Mouse (Mus musculus): Measurements from ENCODE around the gene Ston2. TPM values are rescaled to one million over a fixed set of nuclear protein-coding genes. Genes with fewer than 3 reads are reported as not detected.

Gene Ston2
- total and polyA plus RNA-seq, 2 experiments from 2014 or later = 7.7 to 21.9 TPM

GRCm38 (mm10) chr12:91695761-91696160, 92.4 kb downstream of the Ston2 start:
- DNase-seq (ENCODE audit: low spot score) (no peak), ATAC-seq (no peak)
- H3K27ac ChIP-seq = no peak overlapping the region
- H3K9ac ChIP-seq (replicated peaks; ENCODE audit: low read length) = no peak overlapping the region
- H3K27me3 ChIP-seq (ENCODE audit: insufficient read depth, low read length) = no peaks in the 10 kb centered on the region
- no peak for TF ChIP-seq CTCF (IDR thresholded peaks at IDR 0.05; ENCODE audit: low read depth)
- H3K4me1 ChIP-seq (ENCODE audit: insufficient read depth, low read length) = no peaks in the 10 kb centered on the region
- no peak overlapping the region for H3K4me3 ChIP-seq (ENCODE audit: low read length)
- 44% methylated on average over 4 of the region's 4 CpGs for WGBS
- no peaks in the 10 kb centered on the region for H3K9me3 ChIP-seq (ENCODE audit: low read length)
- no peaks in the 10 kb centered on the region for H3K36me3 ChIP-seq (ENCODE audit: insufficient read depth, low read length)
- H3K4me2 ChIP-seq (ENCODE audit: low read depth, low read length) = no peak overlapping the region

DNA sequence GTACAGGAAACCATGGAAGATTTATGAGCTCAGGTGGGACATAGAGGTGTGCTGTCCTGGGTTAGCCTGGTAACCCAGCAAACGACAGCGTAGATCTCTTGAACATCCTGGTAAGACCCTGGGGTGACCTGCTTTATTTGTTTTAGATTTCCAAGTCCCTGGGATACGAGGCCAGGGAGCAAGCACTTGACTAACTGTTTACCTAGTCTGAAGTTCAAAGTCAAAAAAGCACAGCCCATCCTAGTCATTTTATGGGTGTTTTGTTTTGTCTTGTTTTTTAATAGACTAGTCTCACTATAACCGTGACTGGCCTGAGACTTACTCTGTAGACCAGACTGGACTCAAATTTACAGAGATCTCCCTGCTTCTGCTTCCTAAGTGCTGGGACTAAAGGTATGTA, 93.4 kb downstream of the Ston2 start:
- Histone ChIP-seq H3K4me3 (ENCODE audit: low read length) (no peak overlapping the region), H3K27me3 (ENCODE audit: insufficient read depth, low read length) (no peaks in the 10 kb centered on the region), H3K9me3 (ENCODE audit: low read length) (no peaks in the 10 kb centered on the region), H3K9ac (replicated peaks; ENCODE audit: low read length) (no peak overlapping the region), H3K4me2 (ENCODE audit: low read depth, low read length) (no peak overlapping the region), H3K4me1 (ENCODE audit: insufficient read depth, low read length) (no peaks in the 10 kb centered on the region), H3K27ac (no peak overlapping the region), H3K36me3 (ENCODE audit: insufficient read depth, low read length) (no peaks in the 10 kb centered on the region)
- WGBS = 82% methylated on average over 4 of the region's 4 CpGs
- ATAC-seq = no peak
- TF ChIP-seq CTCF (IDR thresholded peaks at IDR 0.05; ENCODE audit: low read depth) = no peak
- DNase-seq (ENCODE audit: low spot score) = no peak

- no peak for ATAC-seq
- no peak for DNase-seq (ENCODE audit: low spot score)
- no peaks in the 10 kb centered on the region for H3K4me1 ChIP-seq (ENCODE audit: insufficient read depth, low read length)
- H3K9me3 ChIP-seq (ENCODE audit: low read length) = no peaks in the 10 kb centered on the region
- no peak overlapping the region for H3K27ac ChIP-seq
- no peak for TF ChIP-seq CTCF (IDR thresholded peaks at IDR 0.05; ENCODE audit: low read depth)
- H3K4me3 ChIP-seq (ENCODE audit: low read length) = no peak overlapping the region
- H3K36me3 ChIP-seq (ENCODE audit: insufficient read depth, low read length) = no peaks in the 10 kb centered on the region
- H3K4me2 ChIP-seq (ENCODE audit: low read depth, low read length) = no peak overlapping the region
- no peak overlapping the region for H3K9ac ChIP-seq (replicated peaks; ENCODE audit: low read length)
- 85% methylated on average over 7 of the region's 7 CpGs for WGBS
- no peaks in the 10 kb centered on the region for H3K27me3 ChIP-seq (ENCODE audit: insufficient read depth, low read length)
These were observed 94.6 kb downstream of the Ston2 start for GRCm38 (mm10) chr12:91693566-91693965.

DNA sequence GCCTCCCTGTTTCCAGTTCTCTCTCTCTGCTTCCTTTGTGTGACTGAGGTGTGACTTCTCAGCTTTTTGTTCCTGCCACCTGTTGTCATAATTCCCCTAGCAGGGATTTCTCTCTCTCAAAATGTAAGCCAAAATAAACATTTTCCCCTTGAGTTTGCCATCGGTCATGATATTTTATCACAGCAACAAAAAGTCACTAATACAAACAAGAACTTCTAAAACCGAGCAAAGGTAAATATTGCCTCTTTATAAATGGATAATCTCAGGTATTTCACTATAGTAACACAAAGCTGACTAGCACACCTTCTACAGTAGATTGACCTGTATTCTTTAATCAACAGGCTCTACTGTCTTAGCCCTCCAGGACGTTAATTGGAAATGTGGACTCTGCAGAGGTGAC, 95.2 kb downstream of the Ston2 start:
- H3K9me3 ChIP-seq (ENCODE audit: low read length) = no peaks in the 10 kb centered on the region
- H3K4me2 ChIP-seq (ENCODE audit: low read depth, low read length) = no peak overlapping the region
- H3K36me3 ChIP-seq (ENCODE audit: insufficient read depth, low read length) = no peaks in the 10 kb centered on the region
- no peak overlapping the region for H3K9ac ChIP-seq (replicated peaks; ENCODE audit: low read length)
- WGBS = 86% methylated on average over 3 of the region's 3 CpGs
- H3K4me1 ChIP-seq (ENCODE audit: insufficient read depth, low read length) = no peaks in the 10 kb centered on the region
- no peaks in the 10 kb centered on the region for H3K27me3 ChIP-seq (ENCODE audit: insufficient read depth, low read length)
- no peak overlapping the region for H3K4me3 ChIP-seq (ENCODE audit: low read length)
- no peak overlapping the region for H3K27ac ChIP-seq
- no peak for TF ChIP-seq CTCF (IDR thresholded peaks at IDR 0.05; ENCODE audit: low read depth)
- no peak for DNase-seq (ENCODE audit: low spot score)
- no peak for ATAC-seq

DNA sequence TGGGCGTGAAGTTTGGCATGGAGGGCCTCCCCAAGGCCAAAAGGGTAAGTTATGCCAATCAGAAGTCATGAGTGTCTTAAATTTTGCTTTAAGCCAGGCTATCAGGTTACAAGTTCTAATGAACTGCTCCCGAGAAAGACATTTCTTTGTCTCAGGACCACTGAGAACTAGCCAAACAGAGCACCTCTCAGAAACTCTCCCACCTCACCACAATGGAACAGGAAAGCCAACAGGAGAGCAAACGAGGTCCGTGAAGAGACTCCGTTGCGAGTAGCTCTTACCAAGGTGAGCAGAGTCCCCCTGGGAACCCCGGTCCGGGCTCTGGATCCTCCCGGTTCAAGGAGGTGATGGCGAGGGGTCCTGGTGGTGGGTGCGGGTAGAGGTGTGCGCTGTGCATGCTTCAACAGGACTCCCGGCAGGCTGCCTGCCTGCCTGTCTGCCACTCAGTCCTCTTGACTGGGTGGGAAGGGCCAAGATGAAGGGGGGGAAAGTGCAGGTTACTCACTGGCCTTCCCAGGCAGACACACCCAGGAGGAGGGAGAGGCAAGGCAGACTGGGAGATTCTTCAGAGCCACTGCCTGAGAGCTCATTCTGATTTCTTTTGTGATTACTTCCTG, 102.4 kb downstream of the Ston2 start:
- DNase-seq (ENCODE audit: low spot score) (no peak), ATAC-seq (no peak)
- Histone ChIP-seq H3K27ac (no peak overlapping the region), H3K4me2 (ENCODE audit: low read depth, low read length) (no peak overlapping the region), H3K4me1 (ENCODE audit: insufficient read depth, low read length) (peaks cover 25% of the 10 kb centered on the region), H3K4me3 (ENCODE audit: low read length) (no peak overlapping the region), H3K9ac (replicated peaks; ENCODE audit: low read length) (no peak overlapping the region), H3K27me3 (ENCODE audit: insufficient read depth, low read length) (no peaks in the 10 kb centered on the region), H3K9me3 (ENCODE audit: low read length) (no peaks in the 10 kb centered on the region), H3K36me3 (ENCODE audit: insufficient read depth, low read length) (no peaks in the 10 kb centered on the region)
- 28% methylated on average over 13 of the region's 13 CpGs for WGBS
- TF ChIP-seq CTCF (IDR thresholded peaks at IDR 0.05; ENCODE audit: low read depth) = no peak

DNA sequence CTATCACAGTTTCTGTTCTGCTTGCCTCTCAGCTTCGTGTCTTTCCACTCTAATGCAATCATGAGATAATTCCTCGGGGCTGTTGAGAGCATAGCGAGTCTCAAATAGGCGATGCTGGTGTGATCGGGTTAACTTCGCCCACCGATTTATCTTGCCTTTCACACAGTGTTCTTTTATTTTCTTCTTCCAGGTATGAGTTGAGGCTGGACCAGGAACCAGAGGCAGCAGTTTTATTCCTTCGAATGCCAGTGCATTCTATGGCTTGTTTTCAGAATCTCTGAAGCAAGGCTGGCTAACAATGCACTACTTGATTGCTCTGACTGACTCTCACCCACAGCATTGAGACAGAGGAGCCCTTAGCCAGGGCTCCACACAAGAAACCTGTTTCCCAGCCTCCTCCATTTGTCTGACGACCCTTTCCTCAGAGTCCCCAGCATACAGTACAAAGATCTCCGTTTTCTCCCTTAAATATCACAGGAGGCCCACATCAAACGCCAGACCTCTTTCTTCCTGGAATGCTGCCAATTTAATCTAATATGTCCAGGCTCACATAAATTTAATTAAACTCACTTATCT, 103.3 kb downstream of the Ston2 start:
- no peak for DNase-seq (ENCODE audit: low spot score)
- 15% methylated on average over 11 of the region's 11 CpGs for WGBS
- ATAC-seq = peak; percentile 7; the same call in 1 of the 2 replicates

More for the DNA sequence above, 103.3 kb downstream of the Ston2 start:
- TF ChIP-seq CTCF (IDR thresholded peaks at IDR 0.05; ENCODE audit: low read depth) = no peak
- no peaks in the 10 kb centered on the region for H3K36me3 ChIP-seq (ENCODE audit: insufficient read depth, low read length)
- H3K4me2 ChIP-seq (ENCODE audit: low read depth, low read length) = peak overlapping the region; percentile 45
- H3K4me3 ChIP-seq (ENCODE audit: low read length) = no peak overlapping the region
- H3K9ac ChIP-seq (replicated peaks; ENCODE audit: low read length) = no peak overlapping the region
- H3K27me3 ChIP-seq (ENCODE audit: insufficient read depth, low read length) = no peaks in the 10 kb centered on the region
- peak overlapping the region; percentile 63 for H3K27ac ChIP-seq
- no peaks in the 10 kb centered on the region for H3K9me3 ChIP-seq (ENCODE audit: low read length)
- peaks cover 25% of the 10 kb centered on the region for H3K4me1 ChIP-seq (ENCODE audit: insufficient read depth, low read length)

Data from hindbrain, postnatal 0 days (tissue).